Mouse (Mus musculus) MEL-GATA-1-ER (cell line): ENCODE data around the gene Spata9.

Source experiments
- DNase-seq: peaks from one replicate; pipeline ENCODE4 v3.0.0-alpha.2; 2012; ENCODE audit warnings: low read depth; ENCODE audit errors: extremely low read depth

Spata9 gene

DNA sequence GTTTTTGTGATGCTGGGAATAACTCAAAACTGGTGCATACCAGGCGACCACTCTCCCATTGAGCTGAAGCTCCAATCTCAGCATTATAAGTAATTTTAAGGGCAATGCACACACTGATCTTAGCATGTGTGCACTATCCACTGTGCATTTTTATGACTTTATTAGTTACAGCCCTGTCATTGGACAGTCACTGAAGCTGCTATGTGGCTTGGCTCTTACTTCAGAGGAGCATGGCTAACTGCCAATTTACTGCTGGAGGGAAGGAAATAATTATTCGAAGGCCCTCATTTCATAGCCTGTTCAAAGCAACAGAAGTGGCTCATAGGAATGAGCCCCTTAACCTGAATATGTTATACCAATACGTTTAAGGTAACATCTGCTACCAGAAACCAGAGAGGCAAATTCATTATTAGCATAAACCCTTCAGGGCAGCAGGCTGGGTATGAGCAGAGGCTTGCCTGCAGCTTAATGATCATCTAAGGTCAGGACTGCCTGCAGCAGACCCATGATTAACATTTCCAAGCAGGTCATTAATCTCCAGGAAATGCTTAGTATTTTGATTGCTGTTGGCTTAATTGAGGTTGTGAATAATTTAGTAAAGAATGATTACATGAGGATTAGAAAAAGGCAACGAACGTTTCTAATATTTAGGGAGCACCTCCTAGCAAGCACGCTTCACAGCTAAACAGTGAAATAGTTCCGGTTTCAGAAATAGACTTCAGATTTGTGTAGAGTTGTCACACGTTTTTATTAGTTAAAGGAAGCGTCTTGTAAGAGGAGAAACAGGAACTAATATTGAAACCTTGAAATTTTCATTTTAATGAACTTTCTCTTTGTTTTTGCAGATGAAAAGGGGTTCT, 25.4 kb downstream of the Spata9 start:
- DNase-seq: no peak

DNA sequence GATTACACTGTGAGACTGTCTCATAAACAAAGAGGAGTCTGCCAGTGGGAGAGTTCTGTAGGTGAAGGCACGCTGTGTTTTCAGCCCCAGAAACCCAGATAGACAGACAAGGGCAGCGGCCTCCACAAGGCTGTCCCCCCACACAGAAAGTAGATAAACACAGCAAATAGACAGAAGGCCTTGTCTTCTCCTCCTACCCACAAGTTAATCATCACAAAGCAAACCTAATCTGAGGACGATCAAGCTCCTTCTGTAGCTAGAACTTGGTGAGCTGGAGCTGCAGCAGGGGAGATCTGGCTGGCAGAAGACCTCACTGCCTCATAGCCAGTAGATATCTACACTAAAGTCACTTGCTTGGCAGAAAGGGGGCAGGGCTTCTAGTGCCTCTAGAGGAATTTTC, 36.3 kb downstream of the Spata9 start:
- DNase-seq: no peak

DNA sequence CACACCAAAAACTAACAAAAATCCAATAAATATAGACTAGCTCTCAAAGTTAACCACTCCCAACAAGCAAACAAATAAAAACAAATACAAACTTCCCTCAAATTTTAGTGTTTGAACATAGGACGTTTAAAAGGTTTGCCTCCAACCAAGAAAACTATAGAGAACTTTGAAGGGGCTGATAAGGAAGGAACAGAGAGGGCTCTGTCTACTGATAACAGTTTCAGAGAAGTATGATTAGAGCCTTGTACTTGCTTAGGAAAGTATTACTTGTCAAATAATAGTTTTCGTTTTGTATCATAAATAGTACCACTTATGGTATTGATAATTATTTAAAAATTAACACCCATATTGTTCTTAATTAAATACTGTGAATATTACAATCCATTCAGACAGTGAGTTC, 47.6 kb downstream of the Spata9 start:
- DNase-seq: peak; percentile 29

DNA sequence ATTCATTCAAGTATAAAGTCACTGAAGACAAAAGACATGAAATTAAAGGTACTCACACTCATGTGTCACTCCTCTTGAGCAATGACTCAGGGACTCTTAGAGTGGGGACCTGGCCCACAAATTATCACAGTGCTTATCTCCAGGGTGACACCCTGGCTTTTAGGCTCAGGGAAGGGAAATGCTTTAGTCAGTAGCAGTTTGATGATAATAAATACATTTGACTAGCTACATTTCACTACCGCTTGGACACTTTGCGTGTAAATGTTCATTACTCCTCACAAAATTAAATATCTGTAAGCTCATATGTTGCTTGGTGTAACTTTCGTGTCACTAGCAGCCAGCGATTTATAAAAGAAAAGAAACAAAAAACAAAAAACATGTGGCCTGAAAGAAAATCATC, 50.5 kb downstream of the Spata9 start:
- peak; percentile 85 for DNase-seq

DNA sequence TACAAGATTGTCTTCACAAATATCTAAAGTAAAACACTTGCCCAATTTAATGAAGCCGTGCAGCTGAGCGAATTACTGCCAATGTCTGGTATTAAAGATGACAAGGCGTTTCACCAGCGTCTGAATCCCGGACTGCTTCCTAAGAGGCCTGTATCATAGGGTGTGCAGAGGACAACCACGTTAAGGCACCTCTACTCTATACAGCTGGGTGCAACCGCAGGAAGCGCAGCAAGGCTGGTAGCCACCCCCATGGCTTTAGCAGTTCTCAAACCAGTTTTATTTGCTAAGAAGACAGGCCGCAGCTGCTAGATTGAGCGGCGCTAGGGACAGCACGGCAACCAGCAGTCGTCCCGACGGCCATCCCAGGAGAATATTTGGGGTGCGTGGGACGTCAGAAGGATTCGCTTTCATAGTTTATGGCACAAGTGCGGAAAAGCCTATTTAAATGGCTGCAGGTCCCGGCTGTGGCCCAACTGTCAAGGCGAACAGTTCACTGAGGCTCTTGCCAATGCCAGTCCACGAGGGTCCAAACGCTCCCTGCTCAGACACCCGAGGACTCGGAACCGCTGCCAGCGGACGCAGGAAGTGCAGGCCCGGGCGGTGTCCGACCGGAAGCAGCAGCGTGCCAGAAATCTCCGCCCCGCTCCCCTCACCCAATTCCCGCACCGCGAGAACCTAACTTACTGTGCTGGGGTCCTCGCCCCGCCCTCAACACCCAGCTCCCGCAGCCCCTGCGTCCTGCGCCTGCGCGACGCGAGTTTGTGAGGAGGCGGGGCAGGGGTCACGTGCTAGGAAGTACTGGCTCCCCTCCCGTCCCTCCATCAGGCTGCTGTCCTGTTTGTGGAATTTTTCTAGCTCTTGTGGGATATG, 51.3 kb downstream of the Spata9 start, which contains the start of gene Rfesd:
Rfesd (minus strand) TSS at position 746 of the 870 bp plus-strand sequence.
- DNase-seq: peak; percentile 86

DNA sequence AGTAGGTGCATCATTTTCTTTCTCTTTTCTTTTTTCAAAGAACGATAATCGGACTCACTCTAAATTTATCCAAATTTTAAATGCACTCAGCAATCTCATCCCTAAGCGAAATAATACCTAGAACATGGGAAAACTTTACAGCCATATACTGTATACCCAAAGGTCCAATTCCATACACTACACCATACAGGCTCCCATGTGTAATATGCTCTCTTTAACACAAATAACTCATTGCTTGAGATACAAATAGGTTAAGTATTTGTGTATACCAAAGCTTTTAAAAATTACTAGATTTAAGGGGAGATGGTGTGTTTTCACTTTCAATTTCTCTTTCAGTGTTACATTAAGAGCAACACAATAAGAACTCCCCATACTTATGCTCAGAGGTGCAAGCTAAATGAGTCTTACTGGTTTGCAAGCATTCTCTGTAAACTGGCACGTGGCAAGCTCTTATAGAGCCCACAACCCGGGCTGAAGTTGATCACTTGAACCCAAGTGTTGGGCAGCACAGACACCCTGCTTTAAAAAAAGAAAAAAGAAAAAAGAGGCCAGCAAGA, 52.0 kb downstream of the Spata9 start:
- DNase-seq: no peak

DNA sequence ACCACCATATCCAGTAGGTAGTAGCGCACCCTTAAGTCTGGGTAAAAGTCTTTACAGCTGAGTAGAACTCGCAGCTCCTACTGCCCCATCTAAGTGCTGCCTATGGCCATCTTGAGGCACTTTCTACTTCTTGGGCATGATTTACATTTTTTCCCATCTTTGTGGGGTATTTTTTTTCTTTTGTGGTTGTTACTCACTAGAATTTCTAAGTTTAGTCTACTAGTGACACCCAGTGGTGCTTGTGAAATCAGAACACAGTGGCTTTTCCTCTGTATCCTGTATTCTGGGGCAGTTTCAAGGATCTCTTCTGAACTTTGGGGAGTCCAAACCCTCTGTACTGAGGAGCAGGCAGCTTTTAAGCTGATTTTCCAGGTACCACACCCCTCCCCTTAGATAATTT, 54.8 kb downstream of the Spata9 start:
- DNase-seq: no peak

DNA sequence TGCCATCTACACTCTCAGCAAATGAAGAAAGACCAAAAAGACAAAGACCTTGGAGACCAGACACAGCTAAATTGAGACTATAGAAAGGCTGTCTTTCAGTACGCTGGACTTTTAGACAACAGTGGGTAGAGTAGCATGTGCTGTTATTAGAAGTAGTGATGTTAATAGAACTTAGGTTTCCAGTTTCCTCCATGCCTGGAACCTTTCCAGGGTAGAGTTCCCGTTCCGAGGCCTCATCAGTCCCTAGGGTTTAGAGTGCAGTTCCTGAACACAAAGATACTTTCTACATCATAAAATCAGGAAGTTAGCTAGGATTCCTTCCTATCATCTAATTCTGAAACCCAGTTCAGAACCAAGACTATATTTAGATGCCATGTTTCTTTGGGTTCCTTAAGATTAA, 57.6 kb downstream of the Spata9 start:
- DNase-seq: no peak

DNA sequence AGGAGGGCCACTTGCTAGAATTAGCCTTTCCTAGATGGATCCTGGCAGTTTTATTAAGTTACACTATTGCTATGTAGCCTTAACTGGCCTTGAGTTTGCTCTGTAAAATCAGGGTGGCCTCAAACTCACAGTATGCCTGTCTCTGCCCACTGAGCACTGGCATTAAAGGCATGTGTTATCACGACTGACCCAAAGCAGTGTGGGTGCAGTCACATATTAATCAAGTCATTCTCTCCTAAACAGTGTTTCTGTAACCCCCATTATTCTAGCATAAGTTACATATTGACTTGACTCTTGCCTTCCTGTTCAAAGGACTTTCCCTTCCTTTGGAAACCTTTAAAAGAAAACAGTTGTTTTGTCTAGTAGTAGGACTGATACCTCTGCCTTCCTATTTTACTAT, 75.5 kb downstream of the Spata9 start:
- no peak for DNase-seq

DNA sequence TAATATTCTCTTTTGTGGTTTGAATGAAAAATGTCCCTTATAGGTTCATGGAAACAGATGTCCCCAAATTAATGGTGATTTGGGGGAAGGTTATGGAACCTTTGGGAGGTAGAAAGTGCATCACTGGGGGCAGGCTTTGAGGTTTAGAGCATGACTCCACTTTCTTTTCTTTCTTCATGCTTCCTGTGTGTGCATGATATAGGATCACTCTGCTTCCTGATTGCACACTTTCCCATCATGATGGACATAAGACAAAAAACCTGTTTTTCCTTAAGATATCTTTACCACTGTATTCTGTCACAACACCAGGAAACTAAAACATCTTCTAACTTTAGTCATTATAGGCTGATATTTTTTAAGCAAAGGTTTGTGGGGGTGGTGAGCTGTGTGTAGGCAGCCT, 78.0 kb downstream of the Spata9 start:
- DNase-seq: no peak
